Mouse (Mus musculus) A20 (cell line): ENCODE results near the gene Ifit3.
"Not testable (repeated sequence)": the region's sequence is repeated elsewhere in the genome, so short reads cannot be mapped to it uniquely, and the experiment has no call there.

Source experiments
- DNase-seq: peaks from one replicate; pipeline ENCODE4 v3.0.0-alpha.2; 2011; ENCODE audit warnings: low read depth, low spot score

Ifit3 gene

GRCm38 (mm10) chr19:34587898-34588692 is 4.8 kb downstream of the Ifit3 start:
- not testable (repeated sequence) for DNase-seq

GRCm38 (mm10) chr19:34588959-34589358 is 5.6 kb downstream of the Ifit3 start:
- DNase-seq, result no peak

- no peak for DNase-seq
These were observed 10.1 kb downstream of the Ifit3 start for GRCm38 (mm10) chr19:34593456-34593855.

- DNase-seq, result not testable (repeated sequence)
These were observed 11.2 kb downstream of the Ifit3 start for GRCm38 (mm10) chr19:34594523-34594922.

- DNase-seq, result no peak
These were observed 13.5 kb downstream of the Ifit3 start for GRCm38 (mm10) chr19:34596811-34597210.

GRCm38 (mm10) chr19:34598341-34598740 is 15.0 kb downstream of the Ifit3 start:
- no peak for DNase-seq

GRCm38 (mm10) chr19:34599250-34599649 is 15.9 kb downstream of the Ifit3 start:
- DNase-seq, result peak; percentile 54

- DNase-seq, result peak; percentile 42
These were observed 18.6 kb downstream of the Ifit3 start, which contains the start of gene Ifit1bl1 for GRCm38 (mm10) chr19:34601888-34602287. Gene Ifit1bl1 (minus strand): TSS chr19:34601956.

GRCm38 (mm10) chr19:34605472-34605871 is 22.1 kb downstream of the Ifit3 start:
- no peak for DNase-seq

- DNase-seq, result not testable (repeated sequence)
These were observed 24.1 kb downstream of the Ifit3 start, which contains the start of gene Ifit3b for GRCm38 (mm10) chr19:34607237-34608051. Gene Ifit3b (plus strand): TSS chr19:34607970.

GRCm38 (mm10) chr19:34610118-34610517 is 26.8 kb downstream of the Ifit3 start:
- not testable (repeated sequence) for DNase-seq

GRCm38 (mm10) chr19:34612243-34613001 is 29.1 kb downstream of the Ifit3 start:
- not testable (repeated sequence) for DNase-seq

GRCm38 (mm10) chr19:34620871-34621270 is 37.5 kb downstream of the Ifit3 start:
- no peak for DNase-seq

- no peak for DNase-seq
These were observed 40.5 kb downstream of the Ifit3 start for GRCm38 (mm10) chr19:34623781-34624180.

GRCm38 (mm10) chr19:34624663-34625062 is 41.3 kb downstream of the Ifit3 start:
- DNase-seq, result no peak

GRCm38 (mm10) chr19:34627496-34627895 is 44.2 kb downstream of the Ifit3 start:
- DNase-seq, result no peak

- no peak for DNase-seq
These were observed 48.2 kb downstream of the Ifit3 start for GRCm38 (mm10) chr19:34631487-34631886.

GRCm38 (mm10) chr19:34633484-34633883 is 50.2 kb downstream of the Ifit3 start:
- DNase-seq, result no peak

GRCm38 (mm10) chr19:34636933-34637557 is 53.7 kb downstream of the Ifit3 start:
- peak; percentile 52 for DNase-seq
